Mouse (Mus musculus) intestine, postnatal 0 days (tissue): ENCODE data around the gene Sec14l1. TPM values are rescaled to one million over a fixed set of nuclear protein-coding genes. Genes with fewer than 3 reads are reported as not detected.
A peak's percentile ranks its signal among the peaks of the same experiment; 100 is the strongest.
"Not testable (repeated sequence)": the region's sequence is repeated elsewhere in the genome, so short reads cannot be mapped to it uniquely, and the experiment has no call there.

ENCODE experiments used
- ATAC-seq: fragments of 200-750 bp; cut with Nextera tagmentation; 2 replicates; pipeline ENCODE4 v1.8.0; 2017; ENCODE audit warnings: mild to moderate bottlenecking, moderate TSS enrichment, moderate library complexity
- H3K27ac ChIP-seq: fragments of 300-500 bp; sonication (generic); 2 replicates; pipeline ENCODE4 v1.5.1; 2014; ENCODE audit warnings: mild to moderate bottlenecking, low read depth, low read length, moderate library complexity
- H3K27me3 ChIP-seq: fragments of 300-500 bp; sonication (generic); replicated peaks from 2 replicates; pipeline ENCODE4 v1.6.1; 2014; ENCODE audit warnings: low read length, mixed read lengths; ENCODE audit not compliant: control insufficient read depth, insufficient read depth
- H3K36me3 ChIP-seq: fragments of 300-500 bp; sonication (generic); 2 replicates; pipeline ENCODE4 v1.6.1; 2014; ENCODE audit warnings: mild to moderate bottlenecking, moderate library complexity; ENCODE audit not compliant: control insufficient read depth, insufficient read depth
- H3K4me1 ChIP-seq: fragments of 300-500 bp; sonication (generic); replicated peaks from 2 replicates; pipeline ENCODE4 v1.6.1; 2014; ENCODE audit warnings: antibody characterized with exemption, low read length, mixed read lengths; ENCODE audit not compliant: control insufficient read depth, insufficient read depth
- H3K4me2 ChIP-seq: fragments of 300-500 bp; sonication (generic); replicated peaks from 2 replicates; pipeline ENCODE4 v1.6.1; 2014; ENCODE audit warnings: low read depth, mild to moderate bottlenecking, moderate library complexity
- H3K4me3 ChIP-seq: fragments of 300-500 bp; sonication (generic); 2 replicates; pipeline ENCODE4 v1.5.1; 2014; ENCODE audit warnings: low read depth, low read length
- H3K9ac ChIP-seq: fragments of 300-500 bp; sonication (generic); 2 replicates; pipeline ENCODE4 v1.6.1; 2014; ENCODE audit warnings: mild to moderate bottlenecking, low read depth, low read length
- H3K9me3 ChIP-seq: fragments of 300-500 bp; sonication (generic); 2 replicates; pipeline ENCODE4 v1.6.1; 2016; ENCODE audit warnings: mixed run types; ENCODE audit not compliant: control insufficient read depth
- CTCF ChIP-seq: sonication (generic); IDR thresholded peaks from 2 replicates; pipeline ENCODE4 v1.5.1; 2016; ENCODE audit warnings: low read depth, mild to moderate bottlenecking, control low read depth, antibody characterized with exemption, moderate library complexity
- WGBS: fragments of 180-500 bp; shearing (Covaris S2); extraction: QIAGEN DNeasy Blood & Tissue Kit; methylation state at CpG from one replicate; pipeline ENCODE4 v1.1.7; 2014; 5-methylcytosine and 5-hydroxymethylcytosine counted together
- polyA plus RNA-seq: library from polyadenylated mRNA; unstranded; fragments of >200 nt; fragmentation: Nextera tagmentation; extraction: Ambion mirVana; gene quantifications from 2 replicates; pipeline ENCODE4 v1.2.1, GENCODE M21; 2015

Gene Sec14l1
- polyA plus RNA-seq, 1 experiment from 2014 or later = 22.8 TPM

DNA sequence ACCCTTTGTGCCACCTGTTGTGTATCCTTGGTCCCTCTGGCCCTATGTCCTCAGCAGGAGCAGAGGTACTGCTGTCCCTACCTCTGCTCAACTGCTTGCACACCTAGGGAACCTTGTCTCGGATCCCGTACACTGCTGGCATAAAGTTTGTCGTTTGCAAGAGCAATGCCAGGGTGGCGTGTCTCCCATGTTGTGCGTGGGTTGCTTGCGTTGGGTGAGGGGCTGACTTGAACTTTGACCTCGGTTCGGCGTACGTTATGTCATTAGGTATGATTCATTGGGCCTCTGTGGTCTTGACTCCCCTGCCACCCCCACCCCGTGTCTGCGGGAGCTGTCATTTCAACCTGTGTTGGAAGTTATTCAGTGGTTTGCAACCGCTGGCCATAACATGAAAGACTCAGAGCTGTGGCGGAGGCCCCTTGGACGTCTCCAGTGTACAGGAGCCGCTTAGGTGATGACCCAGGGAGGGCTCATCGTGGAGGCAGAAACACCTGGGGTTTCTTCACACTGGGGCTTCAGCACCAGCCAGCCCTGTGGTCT lies 35.2 kb upstream of the Sec14l1 start:
- WGBS = 78% methylated on average over 17 of the region's 17 CpGs
- ATAC-seq = no peak
- Histone ChIP-seq H3K9ac (no peak overlapping the region), H3K27me3 (no peaks in the 10 kb centered on the region), H3K4me2 (no peak overlapping the region), H3K4me3 (no peak overlapping the region), H3K27ac (no peak overlapping the region), H3K4me1 (peaks cover 14% of the 10 kb centered on the region; the same call in 1 of the 2 replicates), H3K36me3 (peaks cover 28% of the 10 kb centered on the region), H3K9me3 (no peaks in the 10 kb centered on the region)
- TF ChIP-seq CTCF = no peak

DNA sequence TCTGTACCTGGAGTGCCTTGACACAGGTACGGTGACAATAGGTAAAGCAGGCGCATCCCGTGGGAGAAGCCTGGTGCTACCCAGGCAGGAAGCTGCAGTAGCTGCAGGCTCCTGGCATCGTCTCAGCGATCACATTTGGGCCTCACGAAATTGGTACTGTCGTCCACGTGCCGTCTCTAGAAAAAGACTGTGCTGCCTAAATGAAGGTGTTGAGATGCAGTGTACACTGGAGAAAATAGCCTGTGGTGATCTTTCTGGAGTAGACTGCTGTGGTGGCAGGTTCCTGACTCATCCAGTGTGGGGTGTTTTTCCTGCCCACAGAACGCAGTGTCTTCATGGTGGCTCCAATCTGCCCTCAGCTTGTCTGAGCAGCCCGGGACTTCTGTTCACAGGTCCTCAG lies 34.8 kb upstream of the Sec14l1 start:
- Histone ChIP-seq H3K27me3 (no peaks in the 10 kb centered on the region), H3K36me3 (peaks cover 28% of the 10 kb centered on the region), H3K9ac (no peak overlapping the region), H3K4me3 (no peak overlapping the region), H3K4me1 (peaks cover 14% of the 10 kb centered on the region; the same call in 1 of the 2 replicates), H3K4me2 (no peak overlapping the region), H3K27ac (no peak overlapping the region), H3K9me3 (no peaks in the 10 kb centered on the region)
- TF ChIP-seq CTCF = no peak
- no peak for ATAC-seq
- 85% methylated on average over 11 of the region's 11 CpGs for WGBS

DNA sequence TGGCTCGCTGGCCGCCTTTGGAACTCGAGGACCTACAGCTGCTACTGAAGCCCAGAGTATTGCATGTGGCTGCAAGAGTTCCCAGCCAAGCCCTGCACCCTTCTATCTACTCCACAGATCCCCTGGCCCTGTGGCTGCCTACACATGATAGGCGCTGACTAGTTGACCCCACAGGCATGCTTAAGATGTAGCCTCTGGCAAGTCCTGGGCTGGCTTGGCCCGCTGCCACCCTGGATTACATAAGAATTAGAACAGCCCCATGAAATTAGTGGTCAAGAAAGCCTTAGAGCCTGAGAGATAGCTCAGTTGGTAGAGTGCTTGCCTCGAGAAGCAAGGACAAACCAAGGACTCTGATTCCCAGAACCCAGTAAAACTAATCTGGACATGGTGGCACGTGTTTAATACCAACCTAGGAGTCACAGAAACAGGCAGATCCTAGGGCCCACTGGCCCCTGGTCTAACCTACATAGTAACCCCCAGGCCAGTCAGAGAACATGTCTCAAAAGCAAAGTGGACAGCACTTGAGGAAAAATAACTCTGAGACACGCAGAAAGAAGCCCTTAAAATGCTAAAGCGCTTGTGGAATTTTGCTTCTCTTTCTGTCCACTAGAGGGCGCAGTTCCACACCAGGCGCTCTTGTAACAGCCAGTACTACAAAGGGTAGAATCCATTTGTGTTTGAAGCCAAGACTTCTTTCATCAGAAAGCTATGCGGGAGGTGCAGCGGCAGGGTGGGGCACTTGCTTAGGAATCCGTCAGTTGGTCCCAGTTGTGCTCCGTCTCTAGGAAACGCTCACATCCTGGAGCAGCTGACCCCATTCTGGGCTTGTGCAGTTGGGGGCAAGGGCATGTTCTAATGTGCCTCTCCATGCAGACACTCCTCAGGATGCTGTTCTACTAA lies 33.6 kb upstream of the Sec14l1 start:
- no peaks in the 10 kb centered on the region for H3K27me3 ChIP-seq
- H3K36me3 ChIP-seq = peaks cover 28% of the 10 kb centered on the region
- no peak overlapping the region for H3K4me3 ChIP-seq
- TF ChIP-seq CTCF = peak; percentile 97
- 0 out of 2 replicates have a peak overlapping the region, but pooled peaks have one; percentile 27 for H3K4me2 ChIP-seq
- H3K9me3 ChIP-seq = no peaks in the 10 kb centered on the region
- peaks cover 14% of the 10 kb centered on the region; the same call in 1 of the 2 replicates for H3K4me1 ChIP-seq
- H3K9ac ChIP-seq = no peak overlapping the region
- H3K27ac ChIP-seq = peak overlapping the region; percentile 31; the same call in 1 of the 2 replicates
- ATAC-seq = peak; percentile 65
- 28% methylated on average over 16 of the region's 16 CpGs for WGBS

DNA sequence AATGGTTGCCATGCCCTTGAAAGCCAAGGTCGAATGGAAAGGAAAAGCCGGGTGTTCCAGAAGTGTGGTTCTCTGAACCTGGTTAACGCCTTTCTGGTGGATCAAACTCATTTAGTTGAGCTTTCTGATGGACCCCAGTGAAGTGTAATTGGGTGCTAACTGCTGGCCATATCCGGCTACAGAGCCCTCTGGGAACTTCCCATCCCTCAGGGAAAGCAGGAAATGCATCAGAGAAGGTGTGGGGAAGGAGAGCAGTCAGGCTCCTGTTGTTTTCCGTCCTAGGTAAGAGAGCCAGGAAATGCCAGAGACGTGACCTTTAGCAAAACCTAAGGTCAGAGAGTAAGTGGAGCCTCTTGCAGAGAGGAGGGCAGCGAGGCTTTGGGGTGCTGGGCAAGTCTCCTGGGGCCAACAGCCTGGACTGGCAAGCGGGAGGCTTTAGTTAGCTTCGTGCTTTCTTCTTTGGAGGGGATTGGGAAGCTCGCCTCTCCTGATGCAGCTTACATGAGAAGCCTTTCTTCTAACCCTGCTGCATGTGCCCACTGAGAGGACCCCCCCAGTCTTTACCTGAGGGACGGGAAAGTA lies 32.5 kb upstream of the Sec14l1 start:
- Histone ChIP-seq H3K9me3 (no peaks in the 10 kb centered on the region), H3K36me3 (peaks cover 28% of the 10 kb centered on the region), H3K27ac (no peak overlapping the region), H3K27me3 (no peaks in the 10 kb centered on the region), H3K4me2 (no peak overlapping the region), H3K4me3 (no peak overlapping the region), H3K4me1 (peaks cover 13% of the 10 kb centered on the region; the same call in 1 of the 2 replicates), H3K9ac (no peak overlapping the region)
- no peak for TF ChIP-seq CTCF
- WGBS = 74% methylated on average over 11 of the region's 11 CpGs
- ATAC-seq = no peak

DNA sequence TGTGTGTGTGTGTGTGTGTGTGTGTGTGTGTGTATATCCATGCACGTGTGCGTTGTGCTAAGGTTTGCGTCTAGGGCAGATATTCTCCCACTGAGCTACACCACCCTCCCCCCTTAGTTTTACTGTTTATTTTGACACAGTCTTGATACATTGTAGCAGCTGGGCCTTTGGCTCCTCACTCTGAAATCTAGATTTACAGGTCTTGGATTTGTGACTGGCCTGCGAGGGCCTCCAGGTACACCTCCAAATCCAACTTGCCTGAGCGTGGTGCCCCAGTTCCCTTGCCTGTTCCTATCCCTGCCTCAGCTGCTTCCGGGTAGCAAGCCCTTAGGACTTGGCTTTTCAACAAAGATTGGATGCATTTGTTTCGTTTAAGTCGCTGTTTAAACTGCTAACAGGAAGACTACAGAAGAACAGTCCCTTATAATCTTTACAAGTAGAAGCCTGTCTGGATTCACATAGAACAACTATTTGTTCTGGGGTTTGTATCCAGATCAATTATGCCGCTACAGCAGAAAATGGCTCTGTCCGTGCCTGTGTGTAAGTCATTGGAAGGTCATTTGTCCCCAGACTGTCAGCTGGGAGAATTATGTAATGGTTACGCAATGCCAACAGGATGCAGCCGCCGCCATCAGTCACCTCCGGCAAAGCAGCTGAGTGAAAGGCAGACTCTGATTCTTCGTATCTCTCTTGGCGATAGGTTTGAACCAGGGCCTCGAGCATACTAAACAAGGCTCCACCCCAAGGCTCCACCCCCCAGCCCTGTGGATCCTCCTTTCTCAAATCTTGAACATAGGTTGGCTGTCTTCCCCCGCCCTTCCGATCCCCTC lies 31.7 kb upstream of the Sec14l1 start:
- Histone ChIP-seq H3K4me3 (no peak overlapping the region), H3K9me3 (no peaks in the 10 kb centered on the region), H3K4me2 (no peak overlapping the region), H3K27ac (peak overlapping the region; percentile 55), H3K4me1 (peaks cover 14% of the 10 kb centered on the region; the same call in 1 of the 2 replicates), H3K27me3 (no peaks in the 10 kb centered on the region), H3K9ac (no peak overlapping the region; the same call in 1 of the 2 replicates), H3K36me3 (peaks cover 24% of the 10 kb centered on the region)
- TF ChIP-seq CTCF = no peak
- ATAC-seq = no peak
- 51% methylated on average over 19 of the region's 19 CpGs for WGBS

DNA sequence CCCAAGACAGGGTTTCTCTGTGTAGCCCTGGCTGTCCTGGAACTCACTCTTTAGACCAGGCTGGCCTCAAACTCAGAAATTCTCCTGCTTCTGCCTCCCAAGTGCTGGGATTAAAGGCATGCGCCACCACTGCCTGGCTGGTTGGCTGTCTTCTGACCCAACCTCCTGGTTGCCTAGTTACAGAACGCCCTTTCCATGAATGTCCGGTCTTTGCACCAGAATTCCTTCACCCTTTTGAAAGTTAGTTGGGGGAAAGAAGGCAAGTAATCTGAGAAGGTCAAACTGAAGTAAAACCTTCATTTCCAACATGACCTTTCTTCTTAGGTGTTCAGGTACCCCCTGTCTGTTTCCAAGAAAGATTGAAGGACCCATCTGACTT lies 31.1 kb upstream of the Sec14l1 start:
- WGBS = 88% methylated on average over 3 of the region's 3 CpGs
- H3K27me3 ChIP-seq, H3K4me3 ChIP-seq, H3K27ac ChIP-seq, H3K4me2 ChIP-seq, H3K9me3 ChIP-seq, ATAC-seq, H3K9ac ChIP-seq: not testable (repeated sequence)
- peaks cover 14% of the 10 kb centered on the region; the same call in 1 of the 2 replicates for H3K4me1 ChIP-seq
- peaks cover 18% of the 10 kb centered on the region for H3K36me3 ChIP-seq
